Mouse (Mus musculus): ENCODE measurements around the gene Gfi1. TPM values are rescaled to one million over a fixed set of nuclear protein-coding genes. Genes with fewer than 3 reads are reported as not detected.

The Gfi1 gene
- total and polyA plus RNA-seq, 2 experiments from 2014 or later: 0.05 TPM; not detected in 1

DNA sequence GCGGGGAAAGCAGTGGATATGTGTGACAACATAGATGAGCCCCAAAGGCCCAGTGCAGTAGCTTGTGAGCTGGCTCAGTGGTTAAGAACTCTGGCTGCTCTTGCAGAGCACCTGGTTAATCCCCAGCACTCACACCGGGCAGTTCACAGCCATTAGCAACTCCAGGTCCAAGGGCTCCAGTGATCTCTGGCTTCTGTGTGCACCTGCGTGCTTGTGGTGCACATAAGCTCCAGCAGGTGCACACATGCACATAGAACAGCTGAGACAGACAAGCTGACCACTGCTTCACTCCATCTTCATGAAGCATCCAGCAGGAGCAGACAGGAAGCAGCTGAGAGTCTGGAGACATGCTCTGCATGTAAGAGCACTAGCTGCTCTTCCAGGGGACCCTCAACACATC, 12.5 kb upstream of the Gfi1 start:
- DNase-seq (ENCODE audit: low spot score): no peak
- Histone ChIP-seq H3K36me3 (ENCODE audit: insufficient read depth, low read length) (no peaks in the 10 kb centered on the region), H3K9me3 (ENCODE audit: low read length) (no peaks in the 10 kb centered on the region), H3K27ac (ENCODE audit: low read depth, low read length) (no peak overlapping the region), H3K4me3 (ENCODE audit: low read depth, low read length) (no peak overlapping the region), H3K4me2 (ENCODE audit: low read depth, low read length, poor library complexity, severe bottlenecking) (no peak overlapping the region), H3K27me3 (ENCODE audit: insufficient read depth, low read length) (no peaks in the 10 kb centered on the region; the same call in 1 of the 2 replicates), H3K9ac (replicated peaks; ENCODE audit: low read length, poor library complexity, severe bottlenecking) (no peak overlapping the region), H3K4me1 (ENCODE audit: insufficient read depth, low read length) (no peaks in the 10 kb centered on the region)
- WGBS: 78% methylated on average over 3 of the region's 3 CpGs
- no peak for ATAC-seq (ENCODE audit: low FRiP score)
- TF ChIP-seq CTCF (IDR thresholded peaks at IDR 0.05): no peak

DNA sequence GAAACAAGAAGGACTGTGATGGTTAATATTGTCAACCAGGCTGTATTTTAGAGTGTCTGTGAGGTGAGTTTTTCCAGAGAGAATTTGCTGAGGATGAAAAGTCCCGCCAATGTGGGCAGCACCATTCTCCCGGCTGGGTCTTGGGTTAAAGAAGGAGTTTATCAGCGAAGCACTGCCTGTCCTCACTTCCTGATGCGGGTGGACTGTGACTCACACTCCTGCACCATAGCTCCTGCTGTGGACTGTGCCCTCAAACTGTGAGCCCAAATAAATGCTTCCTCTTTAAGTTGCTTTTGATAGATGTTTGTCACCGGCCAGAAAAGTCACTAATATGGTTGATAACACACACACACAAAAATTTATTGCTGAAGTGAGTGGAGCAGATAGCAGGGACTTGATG, 10.3 kb upstream of the Gfi1 start:
- no peak for DNase-seq (ENCODE audit: low spot score)
- no peak for TF ChIP-seq CTCF (IDR thresholded peaks at IDR 0.05)

DNA sequence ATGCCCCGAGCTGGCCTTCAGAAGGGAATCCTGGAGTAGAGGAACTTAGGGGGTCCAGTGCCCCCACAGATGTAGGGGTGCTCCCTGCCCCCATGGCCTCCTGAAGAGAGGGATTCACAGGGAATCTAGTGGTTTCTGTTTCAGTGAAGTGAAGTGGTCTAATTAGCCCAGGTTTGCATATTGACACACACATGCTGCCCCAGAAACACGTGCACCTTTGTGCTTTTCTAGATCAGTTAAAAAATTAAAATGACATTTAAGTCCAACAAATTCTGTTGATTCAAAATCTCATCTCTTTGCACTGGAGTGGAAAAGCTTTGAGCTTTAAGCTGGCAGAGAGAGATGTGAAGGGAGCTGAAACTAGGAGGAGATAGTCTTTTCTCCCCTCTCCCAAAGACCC, 6.0 kb upstream of the Gfi1 start:
- ATAC-seq (ENCODE audit: low FRiP score) (no peak), DNase-seq (ENCODE audit: low spot score) (no peak)
- TF ChIP-seq CTCF (IDR thresholded peaks at IDR 0.05): no peak
- 21% methylated on average over 2 of the region's 2 CpGs for WGBS
- Histone ChIP-seq H3K9ac (replicated peaks; ENCODE audit: low read length, poor library complexity, severe bottlenecking) (no peak overlapping the region), H3K27me3 (ENCODE audit: insufficient read depth, low read length) (peaks cover 23% of the 10 kb centered on the region), H3K9me3 (ENCODE audit: low read length) (no peaks in the 10 kb centered on the region), H3K36me3 (ENCODE audit: insufficient read depth, low read length) (no peaks in the 10 kb centered on the region), H3K4me1 (ENCODE audit: insufficient read depth, low read length) (no peaks in the 10 kb centered on the region), H3K27ac (ENCODE audit: low read depth, low read length) (no peak overlapping the region), H3K4me3 (ENCODE audit: low read depth, low read length) (no peak overlapping the region), H3K4me2 (ENCODE audit: low read depth, low read length, poor library complexity, severe bottlenecking) (no peak overlapping the region)

More for the DNA sequence above, 10.3 kb upstream of the Gfi1 start:
- Histone ChIP-seq H3K27ac (ENCODE audit: low read depth, low read length) (no peak overlapping the region), H3K4me3 (ENCODE audit: low read depth, low read length) (no peak overlapping the region), H3K36me3 (ENCODE audit: insufficient read depth, low read length) (no peaks in the 10 kb centered on the region), H3K4me1 (ENCODE audit: insufficient read depth, low read length) (no peaks in the 10 kb centered on the region), H3K27me3 (ENCODE audit: insufficient read depth, low read length) (peaks cover 2% of the 10 kb centered on the region; the same call in 1 of the 2 replicates), H3K4me2 (ENCODE audit: low read depth, low read length, poor library complexity, severe bottlenecking) (no peak overlapping the region), H3K9me3 (ENCODE audit: low read length) (no peaks in the 10 kb centered on the region), H3K9ac (replicated peaks; ENCODE audit: low read length, poor library complexity, severe bottlenecking) (no peak overlapping the region)
- 86% methylated on average over 5 of the region's 5 CpGs for WGBS
- no peak for ATAC-seq (ENCODE audit: low FRiP score)

DNA sequence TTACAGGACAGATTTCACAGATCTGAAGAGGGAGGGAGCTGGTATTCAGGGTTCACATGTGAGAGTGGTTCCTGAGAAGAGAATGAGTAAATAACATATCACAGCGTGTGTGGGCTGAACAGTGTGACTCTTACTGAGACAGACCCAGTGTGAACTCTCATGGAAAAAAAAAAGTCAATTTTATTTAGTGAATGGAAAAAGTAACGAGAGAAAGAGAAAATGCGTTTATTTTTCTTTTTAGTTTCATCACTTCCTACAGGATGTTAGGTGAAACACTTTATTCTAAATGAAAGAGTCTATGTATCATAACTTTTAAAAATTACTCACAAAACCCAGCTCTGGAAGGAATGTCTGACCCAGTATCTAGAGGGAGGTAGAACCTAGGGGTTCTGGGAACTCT, 5.6 kb upstream of the Gfi1 start:
- peaks cover 26% of the 10 kb centered on the region for H3K27me3 ChIP-seq (ENCODE audit: insufficient read depth, low read length)
- no peak overlapping the region for H3K9ac ChIP-seq (replicated peaks; ENCODE audit: low read length, poor library complexity, severe bottlenecking)
- WGBS: 58% methylated on average over 3 of the region's 3 CpGs
- no peak overlapping the region for H3K4me3 ChIP-seq (ENCODE audit: low read depth, low read length)
- no peak for TF ChIP-seq CTCF (IDR thresholded peaks at IDR 0.05)
- H3K4me1 ChIP-seq (ENCODE audit: insufficient read depth, low read length): 0 out of 2 replicates have a peak, but pooled peaks cover 3% of the 10 kb centered on the region
- no peak overlapping the region for H3K4me2 ChIP-seq (ENCODE audit: low read depth, low read length, poor library complexity, severe bottlenecking)
- DNase-seq (ENCODE audit: low spot score) (no peak), ATAC-seq (ENCODE audit: low FRiP score) (no peak)
- no peak overlapping the region for H3K27ac ChIP-seq (ENCODE audit: low read depth, low read length)
- no peaks in the 10 kb centered on the region for H3K36me3 ChIP-seq (ENCODE audit: insufficient read depth, low read length)
- no peaks in the 10 kb centered on the region for H3K9me3 ChIP-seq (ENCODE audit: low read length)

DNA sequence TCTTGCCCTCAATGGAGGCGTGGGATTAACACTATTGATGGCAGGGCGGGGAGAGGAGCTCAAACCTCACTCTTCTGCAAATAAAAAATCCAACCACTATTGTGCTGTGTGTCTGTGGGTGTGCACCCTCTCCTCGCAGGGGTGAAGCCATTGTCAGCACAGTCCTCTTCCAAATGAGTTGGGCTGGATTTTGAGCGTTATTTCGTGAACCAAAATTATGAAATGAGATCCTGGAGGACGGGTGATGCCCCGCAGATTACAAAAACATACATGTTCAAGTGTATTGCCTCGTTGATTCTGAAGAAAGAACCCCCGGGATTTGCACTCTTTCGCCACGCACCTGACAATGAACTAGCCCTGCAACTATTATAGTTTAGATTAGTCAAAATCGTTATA, 1.2 kb upstream of the Gfi1 start:
- Histone ChIP-seq H3K4me3 (ENCODE audit: low read depth, low read length) (no peak overlapping the region), H3K27me3 (ENCODE audit: insufficient read depth, low read length) (peaks cover 55% of the 10 kb centered on the region), H3K4me1 (ENCODE audit: insufficient read depth, low read length) (peaks cover 10% of the 10 kb centered on the region), H3K9ac (replicated peaks; ENCODE audit: low read length, poor library complexity, severe bottlenecking) (no peak overlapping the region), H3K27ac (ENCODE audit: low read depth, low read length) (no peak overlapping the region), H3K9me3 (ENCODE audit: low read length) (no peaks in the 10 kb centered on the region), H3K36me3 (ENCODE audit: insufficient read depth, low read length) (no peaks in the 10 kb centered on the region), H3K4me2 (ENCODE audit: low read depth, low read length, poor library complexity, severe bottlenecking) (no peak overlapping the region)
- 11% methylated on average over 12 of the region's 12 CpGs for WGBS
- ATAC-seq (ENCODE audit: low FRiP score) (no peak), DNase-seq (ENCODE audit: low spot score) (no peak)
- TF ChIP-seq CTCF (IDR thresholded peaks at IDR 0.05): no peak

DNA sequence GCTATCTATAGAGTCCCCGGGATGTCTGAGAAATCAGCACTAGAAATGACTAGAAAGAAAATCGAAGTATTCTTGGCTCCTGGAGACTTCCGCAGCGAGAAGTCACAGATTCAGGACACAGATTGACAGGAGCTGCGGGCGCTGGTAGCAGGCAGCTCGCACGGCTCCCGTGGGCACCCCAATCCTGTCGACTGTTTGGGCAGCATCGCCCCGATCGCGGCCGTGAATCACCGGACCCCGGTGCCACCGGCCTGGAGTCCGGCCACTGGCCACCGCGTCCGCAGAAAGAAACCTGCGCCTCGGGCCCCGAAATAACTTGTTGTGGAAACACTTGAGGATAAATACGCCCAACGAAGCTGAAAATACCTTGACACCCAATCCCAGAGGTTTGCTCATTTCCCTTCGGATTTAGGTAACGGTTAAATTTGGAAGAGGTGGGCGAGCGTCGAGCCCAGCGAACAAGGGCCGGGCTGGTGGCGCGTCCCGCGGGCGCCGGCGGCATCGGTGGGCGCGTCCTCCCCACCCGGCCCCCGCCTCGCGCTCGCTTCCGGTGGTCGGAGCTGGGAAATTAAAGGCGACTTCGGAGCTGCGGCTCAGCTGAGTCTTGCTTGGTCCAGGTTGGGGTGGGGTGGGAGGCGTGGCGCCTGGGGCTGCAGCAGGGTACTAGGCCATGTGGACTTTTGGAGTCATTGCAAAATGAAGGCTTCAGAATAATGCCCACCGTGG, 608 bp upstream of the Gfi1 start:
- Histone ChIP-seq H3K27me3 (ENCODE audit: insufficient read depth, low read length) (peaks cover 60% of the 10 kb centered on the region), H3K9me3 (ENCODE audit: low read length) (no peaks in the 10 kb centered on the region), H3K36me3 (ENCODE audit: insufficient read depth, low read length) (no peaks in the 10 kb centered on the region), H3K9ac (replicated peaks; ENCODE audit: low read length, poor library complexity, severe bottlenecking) (no peak overlapping the region), H3K4me2 (ENCODE audit: low read depth, low read length, poor library complexity, severe bottlenecking) (peak overlapping the region; percentile 29), H3K4me1 (ENCODE audit: insufficient read depth, low read length) (peaks cover 14% of the 10 kb centered on the region), H3K27ac (ENCODE audit: low read depth, low read length) (no peak overlapping the region), H3K4me3 (ENCODE audit: low read depth, low read length) (peak overlapping the region; percentile 17; the same call in 1 of the 2 replicates)
- WGBS: under 1% methylated on average over 57 of the region's 57 CpGs
- no peak for TF ChIP-seq CTCF (IDR thresholded peaks at IDR 0.05)
- ATAC-seq (ENCODE audit: low FRiP score) (no peak), DNase-seq (ENCODE audit: low spot score) (no peak)

Data from midbrain, postnatal 0 days (tissue).